Mouse (Mus musculus): Measurements from ENCODE around the gene Cic. TPM values are rescaled to one million over a fixed set of nuclear protein-coding genes. Genes with fewer than 3 reads are reported as not detected.

Cic gene
- polyA plus RNA-seq, 1 experiment from 2014 or later: 38.7 TPM

- Histone ChIP-seq H3K9me3 (replicated peaks; ENCODE audit: control insufficient read depth, low read length) (no peaks in the 10 kb centered on the region), H3K9ac (ENCODE audit: low read length) (no peak within 1 kb of the TSS), H3K4me3 (ENCODE audit: low read depth, low read length) (no peak within 1 kb of the TSS), H3K27me3 (replicated peaks; ENCODE audit: control insufficient read depth, insufficient read depth, low read length) (no peaks in the 10 kb centered on the region), H3K36me3 (ENCODE audit: control insufficient read depth, insufficient read depth, low read length) (peaks cover 2% of the 10 kb centered on the region; the same call in 1 of the 2 replicates), H3K27ac (ENCODE audit: low read depth, low read length) (no peak within 1 kb of the TSS), H3K4me2 (ENCODE audit: low read length) (no peak within 1 kb of the TSS), H3K4me1 (ENCODE audit: control insufficient read depth, insufficient read depth, low read length) (peaks cover 12% of the 10 kb centered on the region; the same call in 1 of the 2 replicates)
- no peak for ATAC-seq
- peak; percentile 64 for DNase-seq (ENCODE audit: low spot score)
- WGBS: 70% methylated on average over 19 of the region's 19 CpGs
Observed at GRCm38 (mm10) chr7:25301063-25301462, 33.6 kb downstream of the Cic start, which contains the start of gene Prr19. Gene Prr19 (plus strand): TSS chr7:25301411.

GRCm38 (mm10) chr7:25303003-25303684, 35.6 kb downstream of the Cic start:
- DNase-seq (ENCODE audit: low spot score) (no peak), ATAC-seq (no peak)
- Histone ChIP-seq H3K36me3 (ENCODE audit: control insufficient read depth, insufficient read depth, low read length) (no peaks in the 10 kb centered on the region), H3K9ac (ENCODE audit: low read length) (no peak overlapping the region), H3K4me2 (ENCODE audit: low read length) (no peak overlapping the region), H3K4me3 (ENCODE audit: low read depth, low read length) (no peak overlapping the region), H3K9me3 (replicated peaks; ENCODE audit: control insufficient read depth, low read length) (no peaks in the 10 kb centered on the region), H3K4me1 (ENCODE audit: control insufficient read depth, insufficient read depth, low read length) (0 out of 2 replicates have a peak, but pooled peaks cover 4% of the 10 kb centered on the region), H3K27ac (ENCODE audit: low read depth, low read length) (no peak overlapping the region), H3K27me3 (replicated peaks; ENCODE audit: control insufficient read depth, insufficient read depth, low read length) (no peaks in the 10 kb centered on the region)
- WGBS: 75% methylated on average over 9 of the region's 9 CpGs

- H3K9ac ChIP-seq (ENCODE audit: low read length): no peak overlapping the region
- H3K9me3 ChIP-seq (replicated peaks; ENCODE audit: control insufficient read depth, low read length): no peaks in the 10 kb centered on the region
- no peaks in the 10 kb centered on the region for H3K36me3 ChIP-seq (ENCODE audit: control insufficient read depth, insufficient read depth, low read length)
- DNase-seq (ENCODE audit: low spot score) (no peak), ATAC-seq (no peak)
- H3K4me2 ChIP-seq (ENCODE audit: low read length): no peak overlapping the region
- no peaks in the 10 kb centered on the region for H3K27me3 ChIP-seq (replicated peaks; ENCODE audit: control insufficient read depth, insufficient read depth, low read length)
- no peak overlapping the region for H3K4me3 ChIP-seq (ENCODE audit: low read depth, low read length)
- 0 out of 2 replicates have a peak, but pooled peaks cover 4% of the 10 kb centered on the region for H3K4me1 ChIP-seq (ENCODE audit: control insufficient read depth, insufficient read depth, low read length)
- H3K27ac ChIP-seq (ENCODE audit: low read depth, low read length): no peak overlapping the region
- 88% methylated on average over 3 of the region's 3 CpGs for WGBS
Observed at GRCm38 (mm10) chr7:25303685-25304006, 36.1 kb downstream of the Cic start.

- Histone ChIP-seq H3K4me2 (ENCODE audit: low read length) (peak overlapping the region; percentile 87), H3K27me3 (replicated peaks; ENCODE audit: control insufficient read depth, insufficient read depth, low read length) (no peaks in the 10 kb centered on the region), H3K4me3 (ENCODE audit: low read depth, low read length) (peak overlapping the region; percentile 62), H3K27ac (ENCODE audit: low read depth, low read length) (no peak overlapping the region), H3K4me1 (ENCODE audit: control insufficient read depth, insufficient read depth, low read length) (0 out of 2 replicates have a peak, but pooled peaks cover 4% of the 10 kb centered on the region), H3K36me3 (ENCODE audit: control insufficient read depth, insufficient read depth, low read length) (no peaks in the 10 kb centered on the region), H3K9me3 (replicated peaks; ENCODE audit: control insufficient read depth, low read length) (no peaks in the 10 kb centered on the region), H3K9ac (ENCODE audit: low read length) (peak overlapping the region; percentile 83)
- ATAC-seq: peak; percentile 41; the same call in 1 of the 2 replicates
- WGBS: 0% methylated on average over 2 of the region's 2 CpGs
- no peak for DNase-seq (ENCODE audit: low spot score)
Observed at GRCm38 (mm10) chr7:25305481-25305880, 38.0 kb downstream of the Cic start.

- Histone ChIP-seq H3K9me3 (replicated peaks; ENCODE audit: control insufficient read depth, low read length) (no peaks in the 10 kb centered on the region), H3K9ac (ENCODE audit: low read length) (peak within 1 kb of the TSS; percentile 83), H3K4me1 (ENCODE audit: control insufficient read depth, insufficient read depth, low read length) (0 out of 2 replicates have a peak, but pooled peaks cover 4% of the 10 kb centered on the region), H3K27ac (ENCODE audit: low read depth, low read length) (peak within 1 kb of the TSS; percentile 85), H3K36me3 (ENCODE audit: control insufficient read depth, insufficient read depth, low read length) (no peaks in the 10 kb centered on the region), H3K27me3 (replicated peaks; ENCODE audit: control insufficient read depth, insufficient read depth, low read length) (peaks cover 2% of the 10 kb centered on the region; the same call in 1 of the 2 replicates), H3K4me2 (ENCODE audit: low read length) (peak within 1 kb of the TSS; percentile 87), H3K4me3 (ENCODE audit: low read depth, low read length) (peak within 1 kb of the TSS; percentile 62)
- DNase-seq (ENCODE audit: low spot score) (peak; percentile 69), ATAC-seq (peak; percentile 78)
- WGBS: under 1% methylated on average over 43 of the region's 47 CpGs
Observed at GRCm38 (mm10) chr7:25305956-25306613, 38.6 kb downstream of the Cic start, which contains the start of gene Tmem145. Gene Tmem145 (plus strand): TSS chr7:25306106.

GRCm38 (mm10) chr7:25306614-25306996, 39.1 kb downstream of the Cic start:
- Histone ChIP-seq H3K4me3 (ENCODE audit: low read depth, low read length) (peak overlapping the region; percentile 62), H3K9ac (ENCODE audit: low read length) (peak overlapping the region; percentile 83; the same call in 1 of the 2 replicates), H3K4me1 (ENCODE audit: control insufficient read depth, insufficient read depth, low read length) (0 out of 2 replicates have a peak, but pooled peaks cover 4% of the 10 kb centered on the region), H3K36me3 (ENCODE audit: control insufficient read depth, insufficient read depth, low read length) (no peaks in the 10 kb centered on the region), H3K27me3 (replicated peaks; ENCODE audit: control insufficient read depth, insufficient read depth, low read length) (peaks cover 7% of the 10 kb centered on the region; the same call in 1 of the 2 replicates), H3K27ac (ENCODE audit: low read depth, low read length) (no peak overlapping the region), H3K4me2 (ENCODE audit: low read length) (peak overlapping the region; percentile 87; the same call in 1 of the 2 replicates), H3K9me3 (replicated peaks; ENCODE audit: control insufficient read depth, low read length) (no peaks in the 10 kb centered on the region)
- WGBS: 30% methylated on average over 2 of the region's 2 CpGs
- ATAC-seq (peak; percentile 27; the same call in 1 of the 2 replicates), DNase-seq (ENCODE audit: low spot score) (no peak)

- Histone ChIP-seq H3K36me3 (ENCODE audit: control insufficient read depth, insufficient read depth, low read length) (no peaks in the 10 kb centered on the region), H3K27me3 (replicated peaks; ENCODE audit: control insufficient read depth, insufficient read depth, low read length) (peaks cover 27% of the 10 kb centered on the region), H3K9ac (ENCODE audit: low read length) (no peak overlapping the region), H3K27ac (ENCODE audit: low read depth, low read length) (no peak overlapping the region), H3K4me2 (ENCODE audit: low read length) (no peak overlapping the region), H3K4me1 (ENCODE audit: control insufficient read depth, insufficient read depth, low read length) (0 out of 2 replicates have a peak, but pooled peaks cover 4% of the 10 kb centered on the region), H3K9me3 (replicated peaks; ENCODE audit: control insufficient read depth, low read length) (no peaks in the 10 kb centered on the region), H3K4me3 (ENCODE audit: low read depth, low read length) (no peak overlapping the region)
- DNase-seq (ENCODE audit: low spot score) (no peak), ATAC-seq (no peak)
- 55% methylated on average over 17 of the region's 17 CpGs for WGBS
Observed at GRCm38 (mm10) chr7:25308702-25309318, 41.3 kb downstream of the Cic start.

GRCm38 (mm10) chr7:25309425-25309824, 41.9 kb downstream of the Cic start:
- DNase-seq (ENCODE audit: low spot score) (no peak), ATAC-seq (no peak)
- Histone ChIP-seq H3K4me2 (ENCODE audit: low read length) (no peak overlapping the region), H3K27ac (ENCODE audit: low read depth, low read length) (no peak overlapping the region), H3K9ac (ENCODE audit: low read length) (no peak overlapping the region), H3K27me3 (replicated peaks; ENCODE audit: control insufficient read depth, insufficient read depth, low read length) (peaks cover 34% of the 10 kb centered on the region), H3K4me1 (ENCODE audit: control insufficient read depth, insufficient read depth, low read length) (0 out of 2 replicates have a peak, but pooled peaks cover 4% of the 10 kb centered on the region), H3K9me3 (replicated peaks; ENCODE audit: control insufficient read depth, low read length) (no peaks in the 10 kb centered on the region), H3K36me3 (ENCODE audit: control insufficient read depth, insufficient read depth, low read length) (no peaks in the 10 kb centered on the region), H3K4me3 (ENCODE audit: low read depth, low read length) (no peak overlapping the region)
- 87% methylated on average over 9 of the region's 9 CpGs for WGBS

Measured in forebrain, embryonic 14.5 days (tissue).